Mouse (Mus musculus): ENCODE results near the gene E030025P04Rik. TPM values are rescaled to one million over a fixed set of nuclear protein-coding genes. Genes with fewer than 3 reads are reported as not detected.

Gene E030025P04Rik
- polyA plus RNA-seq, 1 experiment = not detected

DNA sequence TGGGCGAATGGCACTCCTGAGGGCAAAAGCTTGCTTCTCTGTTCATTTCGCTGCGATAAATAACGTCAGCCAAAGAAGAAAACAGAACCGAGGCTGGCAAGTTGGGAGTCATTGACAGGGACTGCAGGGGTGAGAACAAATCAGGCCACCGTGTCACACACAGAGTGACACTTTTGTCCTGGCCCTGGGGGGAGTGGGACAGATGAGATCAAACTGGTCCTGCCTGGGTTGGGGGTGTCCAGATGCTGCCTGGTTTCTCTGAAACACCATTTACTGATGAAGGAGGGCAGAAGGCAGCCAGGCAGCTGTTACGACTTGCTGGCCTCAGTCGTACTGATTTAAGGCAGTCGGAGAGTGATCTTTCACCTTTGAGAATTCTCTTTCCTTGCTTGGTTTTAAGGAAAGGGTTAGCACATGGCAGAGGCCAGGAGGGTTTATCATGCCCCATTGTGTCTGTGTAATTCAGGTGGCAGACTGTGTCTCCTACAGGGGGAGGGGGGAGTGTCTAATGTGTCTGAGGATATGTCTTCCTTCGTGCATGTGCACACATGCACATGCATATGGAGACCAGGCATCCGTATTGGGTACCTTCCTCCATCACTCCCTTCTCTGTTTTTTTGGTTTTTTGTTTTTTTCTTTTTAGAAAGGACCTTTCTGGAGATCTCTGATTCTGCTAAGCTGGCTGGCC lies 36.5 kb downstream of the E030025P04Rik start:
- 76% methylated on average over 11 of the region's 11 CpGs for WGBS
- TF ChIP-seq POLR2A (IDR thresholded peaks at IDR 0.05; ENCODE audit: insufficient read depth, low read depth, low read length) (no peak), CTCF (IDR thresholded peaks at IDR 0.05; ENCODE audit: insufficient read depth, low read depth, low read length) (no peak)
- no peak overlapping the region for H3K27ac ChIP-seq (ENCODE audit: insufficient read depth, low read depth, low read length)
- H3K4me1 ChIP-seq (ENCODE audit: control insufficient read depth, insufficient read depth, low read length) = no peaks in the 10 kb centered on the region
- H3K4me3 ChIP-seq (ENCODE audit: insufficient read depth, low read depth, low read length) = no peak overlapping the region

GRCm38 (mm10) chr11:109106751-109107150 lies 37.4 kb downstream of the E030025P04Rik start:
- Histone ChIP-seq H3K27ac (ENCODE audit: insufficient read depth, low read depth, low read length) (no peak overlapping the region), H3K4me1 (ENCODE audit: control insufficient read depth, insufficient read depth, low read length) (no peaks in the 10 kb centered on the region), H3K4me3 (ENCODE audit: insufficient read depth, low read depth, low read length) (no peak overlapping the region)
- TF ChIP-seq POLR2A (IDR thresholded peaks at IDR 0.05; ENCODE audit: insufficient read depth, low read depth, low read length) = no peak
- TF ChIP-seq CTCF (IDR thresholded peaks at IDR 0.05; ENCODE audit: insufficient read depth, low read depth, low read length) = no peak
- WGBS = 55% methylated on average over 8 of the region's 8 CpGs

- TF ChIP-seq POLR2A (IDR thresholded peaks at IDR 0.05; ENCODE audit: insufficient read depth, low read depth, low read length) (no peak), CTCF (IDR thresholded peaks at IDR 0.05; ENCODE audit: insufficient read depth, low read depth, low read length) (no peak)
- 73% methylated on average over 5 of the region's 5 CpGs for WGBS
- no peak overlapping the region for H3K27ac ChIP-seq (ENCODE audit: insufficient read depth, low read depth, low read length)
Observed at GRCm38 (mm10) chr11:109106181-109106580, 38.0 kb downstream of the E030025P04Rik start.

DNA sequence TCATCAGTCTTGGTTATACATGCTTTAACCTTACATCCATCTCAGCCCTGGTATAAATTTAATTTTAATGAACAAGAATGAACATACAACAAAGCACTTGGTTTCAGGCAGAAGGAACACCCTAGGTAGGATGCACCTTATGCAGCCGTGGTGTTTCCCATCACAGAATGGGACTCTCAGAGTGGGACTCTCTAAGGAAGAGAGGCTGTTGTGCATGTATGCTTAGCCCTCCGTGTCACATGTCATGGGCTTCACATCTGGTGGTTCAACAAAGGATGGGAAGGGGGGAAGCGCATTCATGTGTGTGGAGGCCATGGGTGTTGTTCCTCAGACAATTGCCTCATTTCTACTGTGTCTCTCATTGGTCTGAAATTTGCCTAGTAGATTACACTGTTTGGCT lies 40.8 kb downstream of the E030025P04Rik start:
- WGBS = 93% methylated on average over 3 of the region's 3 CpGs

More at GRCm38 (mm10) chr11:109106181-109106580, 38.0 kb downstream of the E030025P04Rik start:
- Histone ChIP-seq H3K4me1 (ENCODE audit: control insufficient read depth, insufficient read depth, low read length) (no peaks in the 10 kb centered on the region), H3K4me3 (ENCODE audit: insufficient read depth, low read depth, low read length) (no peak overlapping the region)

DNA sequence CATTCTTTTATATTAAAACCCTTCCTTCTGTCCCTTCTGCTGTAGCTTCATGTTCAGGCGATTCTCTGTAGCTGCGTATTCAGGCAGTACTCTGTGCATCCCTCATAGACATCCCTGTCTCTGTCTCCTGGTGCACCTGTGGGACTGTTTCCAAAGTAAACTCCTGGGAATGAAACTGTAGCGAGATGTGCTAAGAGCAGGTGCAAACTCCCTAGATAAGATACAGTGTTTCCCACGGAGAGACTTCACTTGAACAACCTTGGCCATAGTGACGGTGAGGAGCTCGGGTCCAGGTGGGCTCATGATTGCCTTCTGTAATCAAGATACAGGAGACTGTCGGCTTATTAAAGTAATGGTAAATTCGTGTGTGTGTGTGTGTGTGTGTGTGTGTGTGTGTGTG lies 41.5 kb downstream of the E030025P04Rik start:
- H3K4me3 ChIP-seq (ENCODE audit: insufficient read depth, low read depth, low read length) = no peak overlapping the region
- TF ChIP-seq POLR2A (IDR thresholded peaks at IDR 0.05; ENCODE audit: insufficient read depth, low read depth, low read length) (no peak), CTCF (IDR thresholded peaks at IDR 0.05; ENCODE audit: insufficient read depth, low read depth, low read length) (no peak)
- whole genome bisulfite sequencing = 94% methylated on average over 8 of the region's 8 CpGs
- no peak overlapping the region for H3K27ac ChIP-seq (ENCODE audit: insufficient read depth, low read depth, low read length)
- peaks cover 4% of the 10 kb centered on the region for H3K4me1 ChIP-seq (ENCODE audit: control insufficient read depth, insufficient read depth, low read length)

More for the DNA sequence above, 40.8 kb downstream of the E030025P04Rik start:
- Histone ChIP-seq H3K27ac (ENCODE audit: insufficient read depth, low read depth, low read length) (no peak overlapping the region), H3K4me1 (ENCODE audit: control insufficient read depth, insufficient read depth, low read length) (no peaks in the 10 kb centered on the region), H3K4me3 (ENCODE audit: insufficient read depth, low read depth, low read length) (no peak overlapping the region)
- no peak for TF ChIP-seq POLR2A (IDR thresholded peaks at IDR 0.05; ENCODE audit: insufficient read depth, low read depth, low read length)
- no peak for TF ChIP-seq CTCF (IDR thresholded peaks at IDR 0.05; ENCODE audit: insufficient read depth, low read depth, low read length)

DNA sequence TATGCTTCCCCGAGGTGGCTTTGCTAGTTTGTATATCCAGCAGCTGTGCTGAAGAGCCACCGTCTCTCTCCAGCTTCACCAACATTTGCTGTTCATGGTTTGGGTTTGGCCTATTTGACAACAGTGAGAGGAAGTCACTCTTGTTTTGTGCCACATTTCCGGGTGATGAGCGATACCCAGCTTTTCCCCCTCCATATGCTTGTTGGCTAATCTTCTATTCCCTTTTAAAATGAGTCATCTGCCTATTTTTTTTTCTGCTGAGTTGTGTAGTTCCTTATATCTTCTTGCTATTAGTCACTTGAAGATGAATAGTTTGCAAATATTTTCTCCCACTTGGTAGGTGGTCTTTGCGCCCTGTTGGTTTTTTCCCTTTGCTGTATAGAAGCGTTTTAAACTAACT lies 43.9 kb downstream of the E030025P04Rik start:
- H3K4me1 ChIP-seq (ENCODE audit: control insufficient read depth, insufficient read depth, low read length) = peaks cover 7% of the 10 kb centered on the region
- WGBS = 63% methylated on average over 6 of the region's 6 CpGs

GRCm38 (mm10) chr11:109091821-109092220 lies 52.3 kb downstream of the E030025P04Rik start:
- H3K4me3 ChIP-seq (ENCODE audit: insufficient read depth, low read depth, low read length) = no peak overlapping the region
- H3K27ac ChIP-seq (ENCODE audit: insufficient read depth, low read depth, low read length) = peak overlapping the region; percentile 59
- TF ChIP-seq POLR2A (IDR thresholded peaks at IDR 0.05; ENCODE audit: insufficient read depth, low read depth, low read length) = no peak
- TF ChIP-seq CTCF (IDR thresholded peaks at IDR 0.05; ENCODE audit: insufficient read depth, low read depth, low read length) = no peak
- peaks cover 7% of the 10 kb centered on the region for H3K4me1 ChIP-seq (ENCODE audit: control insufficient read depth, insufficient read depth, low read length)
- WGBS = 10% methylated on average over 5 of the region's 5 CpGs

More for the DNA sequence above, 43.9 kb downstream of the E030025P04Rik start:
- H3K27ac ChIP-seq (ENCODE audit: insufficient read depth, low read depth, low read length) = no peak overlapping the region
- no peak overlapping the region for H3K4me3 ChIP-seq (ENCODE audit: insufficient read depth, low read depth, low read length)
- TF ChIP-seq POLR2A (IDR thresholded peaks at IDR 0.05; ENCODE audit: insufficient read depth, low read depth, low read length) (no peak), CTCF (IDR thresholded peaks at IDR 0.05; ENCODE audit: insufficient read depth, low read depth, low read length) (no peak)

Other genes starting within 250 kb of the E030025P04Rik start
- not detected in 2 replicates for gene Axin2, start 224.0 kb downstream of the E030025P04Rik start, polyA plus RNA-seq (2012; ENCODE audit: insufficient read depth, insufficient read length, low replicate concordance, missing spikeins)
- gene Rgs9, start 153.8 kb upstream of the E030025P04Rik start, polyA plus RNA-seq (2012; ENCODE audit: insufficient read depth, insufficient read length, low replicate concordance, missing spikeins) = not detected in 2 replicates
- not detected in 2 replicates for gene Gna13, start 218.5 kb upstream of the E030025P04Rik start, polyA plus RNA-seq (2012; ENCODE audit: insufficient read depth, insufficient read length, low replicate concordance, missing spikeins)

Measured in olfactory bulb, adult 2 months (tissue).